Mouse (Mus musculus) spleen, adult 18-20 months (tissue): ENCODE measurements around the gene Dnlz.

Experiments
- DNase-seq, 2 experiments: peaks; one replicate each; pipeline ENCODE4 v3.0.0; 2022; ENCODE audit warnings: mixed read lengths in 2 of 2

The Dnlz gene

GRCm38 (mm10) chr2:26319519-26320244 is 32.2 kb downstream of the Dnlz start:
- no peak for DNase-seq

GRCm38 (mm10) chr2:26319109-26319508 is 32.8 kb downstream of the Dnlz start:
- no peak for DNase-seq

- no peak for DNase-seq
Observed at GRCm38 (mm10) chr2:26317991-26318672, 33.8 kb downstream of the Dnlz start.

- no peak for DNase-seq
Observed at GRCm38 (mm10) chr2:26317371-26317770, 34.5 kb downstream of the Dnlz start.

- DNase-seq: no peak
Observed at GRCm38 (mm10) chr2:26316576-26317246, 35.2 kb downstream of the Dnlz start.

- no peak for DNase-seq
Observed at GRCm38 (mm10) chr2:26315925-26316311, 36.0 kb downstream of the Dnlz start.

- peak; percentile 69 to 74 for DNase-seq
Observed at GRCm38 (mm10) chr2:26315072-26315924, 36.6 kb downstream of the Dnlz start, which contains the start of gene Gpsm1. Gene Gpsm1 (plus strand): TSS chr2:26315515.

GRCm38 (mm10) chr2:26314281-26315071 is 37.4 kb downstream of the Dnlz start:
- DNase-seq: no peak

GRCm38 (mm10) chr2:26313394-26313793 is 38.5 kb downstream of the Dnlz start:
- no peak for DNase-seq

GRCm38 (mm10) chr2:26312812-26313211 is 39.1 kb downstream of the Dnlz start:
- no peak for DNase-seq

GRCm38 (mm10) chr2:26311936-26312335 is 40.0 kb downstream of the Dnlz start:
- DNase-seq: no peak

GRCm38 (mm10) chr2:26309739-26310138 is 42.2 kb downstream of the Dnlz start:
- no peak for DNase-seq

GRCm38 (mm10) chr2:26306702-26307101 is 45.2 kb downstream of the Dnlz start:
- no peak for DNase-seq

GRCm38 (mm10) chr2:26305555-26305954 is 46.4 kb downstream of the Dnlz start:
- no peak for DNase-seq

GRCm38 (mm10) chr2:26304711-26305110 is 47.2 kb downstream of the Dnlz start:
- DNase-seq: no peak

- DNase-seq: no peak
Observed at GRCm38 (mm10) chr2:26302005-26302503, 49.9 kb downstream of the Dnlz start.

- DNase-seq: peak; percentile 61 to 80
Observed at GRCm38 (mm10) chr2:26300808-26301174, 51.1 kb downstream of the Dnlz start.

- no peak for DNase-seq
Observed at GRCm38 (mm10) chr2:26300161-26300807, 51.6 kb downstream of the Dnlz start.

- DNase-seq: no peak
Observed at GRCm38 (mm10) chr2:26299336-26299735, 52.6 kb downstream of the Dnlz start.

GRCm38 (mm10) chr2:26298856-26299230 is 53.1 kb downstream of the Dnlz start:
- DNase-seq: no peak

- no peak for DNase-seq
Observed at GRCm38 (mm10) chr2:26298208-26298855, 53.6 kb downstream of the Dnlz start.
